Comparison of ENCODE assay signal across 17 mouse cellular contexts in genomic region chr17:86269639-86270038, GRCm38 (mm10).
"Had no signal": no experiment of that assay in that cellular context is flagged by ENCODE, and none has a peak within 500 bp of the region (broad histone marks: within the 10 kb centered on the region; RNA-seq: fewer than 3 reads in every experiment).

No protein-coding gene starts in this region.

- DNase-seq: retina, postnatal 1 day; right cerebral cortex, adult 18-20 months; right cerebral cortex, postnatal 14 days; right cerebral cortex, postnatal 25 days; right cerebral cortex, postnatal 4 days; spleen, adult 18-20 months; thymus, adult 18-20 months; thymus, adult 2 months; thymus, postnatal 14 days; thymus, postnatal 25 days; thymus, postnatal 36 days; thymus, postnatal 4 days had no signal

- H3K9me3 ChIP-seq: neural tube, embryonic 12.5 days; neural tube, embryonic 13.5 days; neural tube, embryonic 15.5 days; stomach, embryonic 15.5 days had no signal

- H3K9ac ChIP-seq: neural tube, embryonic 12.5 days; neural tube, embryonic 13.5 days; neural tube, embryonic 15.5 days; stomach, embryonic 15.5 days had no signal

- H3K4me3 ChIP-seq: neural tube, embryonic 12.5 days; neural tube, embryonic 13.5 days; neural tube, embryonic 15.5 days; stomach, embryonic 15.5 days had no signal

- H3K4me2 ChIP-seq: neural tube, embryonic 12.5 days; neural tube, embryonic 13.5 days; neural tube, embryonic 15.5 days; stomach, embryonic 15.5 days had no signal

- H3K27me3 ChIP-seq: neural tube, embryonic 12.5 days; neural tube, embryonic 13.5 days; neural tube, embryonic 15.5 days; stomach, embryonic 15.5 days had no signal

- H3K27ac ChIP-seq: neural tube, embryonic 12.5 days; neural tube, embryonic 13.5 days; neural tube, embryonic 15.5 days; stomach, embryonic 15.5 days; stomach, postnatal 0 days had no signal

- H3K36me3 ChIP-seq: neural tube, embryonic 12.5 days; neural tube, embryonic 13.5 days; neural tube, embryonic 15.5 days; stomach, embryonic 15.5 days had no signal
